Mouse (Mus musculus) lung, embryonic 15.5 days (tissue): ENCODE results near the gene Prkab1. TPM values are rescaled to one million over a fixed set of nuclear protein-coding genes. Genes with fewer than 3 reads are reported as not detected.
A peak's percentile ranks its signal among the peaks of the same experiment; 100 is the strongest.

Source experiments
- ATAC-seq: fragments of 200-750 bp; cut with Nextera tagmentation; 2 replicates; pipeline ENCODE4 v1.8.0; 2017; ENCODE audit warnings: moderate number of reproducible peaks, borderline replicate concordance; ENCODE audit not compliant: low FRiP score, low TSS enrichment; ENCODE audit errors: extremely low read depth
- H3K27ac ChIP-seq: fragments of 300-500 bp; sonication (generic); 2 replicates; pipeline ENCODE4 v1.5.1; 2015; ENCODE audit warnings: moderate library complexity, mild to moderate bottlenecking, inconsistent platforms
- H3K27me3 ChIP-seq: fragments of 300-500 bp; sonication (generic); 2 replicates; pipeline ENCODE4 v1.6.1; 2015; ENCODE audit warnings: inconsistent platforms
- H3K36me3 ChIP-seq: fragments of 300-500 bp; sonication (generic); 2 replicates; pipeline ENCODE4 v1.6.1; 2015; ENCODE audit warnings: inconsistent platforms
- H3K4me1 ChIP-seq: fragments of 300-500 bp; sonication (generic); 2 replicates; pipeline ENCODE4 v1.6.1; 2015; ENCODE audit warnings: inconsistent platforms
- H3K4me2 ChIP-seq: fragments of 300-500 bp; sonication (generic); 2 replicates; pipeline ENCODE4 v1.6.1; 2015; ENCODE audit warnings: inconsistent platforms, mild to moderate bottlenecking, moderate library complexity
- H3K4me3 ChIP-seq: fragments of 300-500 bp; sonication (generic); 2 replicates; pipeline ENCODE4 v1.5.1; 2015; ENCODE audit warnings: mild to moderate bottlenecking, inconsistent platforms
- H3K9ac ChIP-seq: fragments of 300-500 bp; sonication (generic); 2 replicates; pipeline ENCODE4 v1.6.1; 2015; ENCODE audit warnings: inconsistent platforms
- H3K9me3 ChIP-seq: fragments of 300-500 bp; sonication (generic); 2 replicates; pipeline ENCODE4 v1.6.1; 2016; ENCODE audit warnings: inconsistent platforms
- WGBS: fragments of 180-500 bp; shearing (Covaris S2); methylation state at CpG from one replicate; pipeline ENCODE4 v1.1.7; 2015; 5-methylcytosine and 5-hydroxymethylcytosine counted together
- polyA plus RNA-seq: library from polyadenylated mRNA; unstranded; fragments of >200 nt; fragmentation: Nextera tagmentation; extraction: Ambion mirVana; gene quantifications from 2 replicates; pipeline ENCODE4 v1.2.1, GENCODE M21; 2015

Prkab1 gene
- polyA plus RNA-seq = 66.8 and 74.3 TPM in 2 replicates

DNA sequence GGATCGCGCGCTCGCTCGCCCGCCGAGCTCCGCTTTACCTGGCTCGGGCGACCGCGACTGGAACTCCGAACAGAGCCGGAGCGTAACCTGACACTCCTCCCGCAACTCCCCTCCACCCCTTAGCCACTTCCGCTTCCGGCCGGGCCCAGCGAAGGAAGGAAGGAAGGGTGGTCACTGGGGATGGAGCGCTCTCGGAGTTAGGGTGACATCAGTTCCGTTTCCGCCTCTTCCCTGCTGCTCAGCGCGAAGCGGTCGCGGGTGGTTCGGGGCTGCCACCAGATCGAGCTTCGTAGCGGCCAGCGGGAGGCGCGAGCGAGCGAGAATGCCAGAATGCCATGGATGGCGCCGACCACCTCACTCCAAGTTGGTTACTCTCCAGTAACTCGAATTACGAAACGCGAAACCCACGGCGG lies at the start of gene Prkab1:
Prkab1 (minus strand) TSS at position 182 of the 413 bp plus-strand sequence.
- Histone ChIP-seq H3K27ac (peak within 1 kb of the TSS; percentile 87), H3K9ac (peak within 1 kb of the TSS; percentile 80), H3K27me3 (no peaks in the 10 kb centered on the region), H3K4me1 (peaks cover 13% of the 10 kb centered on the region), H3K36me3 (peaks cover 24% of the 10 kb centered on the region), H3K9me3 (no peaks in the 10 kb centered on the region), H3K4me3 (peak within 1 kb of the TSS; percentile 69), H3K4me2 (peak within 1 kb of the TSS; percentile 75)
- ATAC-seq = peak; percentile 98
- WGBS = under 1% methylated on average over 46 of the region's 46 CpGs

DNA sequence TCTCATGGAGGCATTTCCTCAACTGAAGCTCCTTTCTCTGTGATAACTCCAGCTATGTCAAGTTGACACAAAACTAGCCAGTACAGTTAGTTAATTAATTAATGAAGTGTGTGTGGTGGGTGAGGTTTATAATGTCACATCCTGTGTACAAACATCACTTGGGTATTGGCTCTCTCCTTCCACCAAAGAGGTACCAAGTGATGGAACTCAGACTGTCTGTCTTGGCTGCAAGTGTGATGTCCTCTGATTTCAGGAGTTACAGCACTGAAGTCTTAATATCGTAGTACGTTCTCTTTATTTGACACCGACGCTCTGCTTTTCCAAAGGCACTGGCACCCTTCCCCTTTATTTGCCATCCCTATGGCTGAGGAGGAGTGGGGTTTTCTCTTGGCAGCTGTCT lies 45.3 kb upstream of the Prkab1 start:
- H3K9me3 ChIP-seq = no peaks in the 10 kb centered on the region
- H3K9ac ChIP-seq = no peak overlapping the region
- no peaks in the 10 kb centered on the region for H3K36me3 ChIP-seq
- H3K4me3 ChIP-seq = no peak overlapping the region
- 66% methylated on average over 4 of the region's 4 CpGs for WGBS
- no peak overlapping the region for H3K27ac ChIP-seq
- H3K4me2 ChIP-seq = no peak overlapping the region
- no peaks in the 10 kb centered on the region for H3K4me1 ChIP-seq
- ATAC-seq = no peak; the same call in 1 of the 2 replicates
- H3K27me3 ChIP-seq = no peaks in the 10 kb centered on the region

DNA sequence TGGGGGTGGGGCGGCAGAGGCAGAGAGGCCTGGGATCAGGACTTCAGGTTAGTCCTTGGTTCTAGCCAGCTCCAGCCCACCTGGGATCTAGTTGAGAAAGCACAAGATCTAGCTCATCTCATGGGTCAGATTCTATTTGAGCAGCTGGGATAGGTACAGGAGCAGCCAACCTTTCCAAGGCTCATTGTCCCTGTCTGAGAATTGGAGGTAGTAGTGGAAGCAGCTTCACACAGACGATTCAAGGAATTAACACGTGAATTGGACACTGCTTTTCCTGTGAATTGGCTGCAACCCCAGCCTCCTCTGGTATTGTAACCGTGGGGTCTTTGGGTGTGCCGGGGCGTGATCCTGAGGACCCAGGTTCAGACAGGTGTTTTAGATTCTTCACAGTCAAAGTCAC lies 28.5 kb upstream of the Prkab1 start:
- H3K9me3 ChIP-seq = no peaks in the 10 kb centered on the region
- H3K9ac ChIP-seq = no peak overlapping the region
- no peak overlapping the region for H3K4me3 ChIP-seq
- H3K36me3 ChIP-seq = no peaks in the 10 kb centered on the region
- no peak overlapping the region for H3K4me2 ChIP-seq
- H3K4me1 ChIP-seq = no peaks in the 10 kb centered on the region
- ATAC-seq = no peak
- WGBS = 53% methylated on average over 6 of the region's 6 CpGs
- no peaks in the 10 kb centered on the region for H3K27me3 ChIP-seq
- no peak overlapping the region for H3K27ac ChIP-seq

DNA sequence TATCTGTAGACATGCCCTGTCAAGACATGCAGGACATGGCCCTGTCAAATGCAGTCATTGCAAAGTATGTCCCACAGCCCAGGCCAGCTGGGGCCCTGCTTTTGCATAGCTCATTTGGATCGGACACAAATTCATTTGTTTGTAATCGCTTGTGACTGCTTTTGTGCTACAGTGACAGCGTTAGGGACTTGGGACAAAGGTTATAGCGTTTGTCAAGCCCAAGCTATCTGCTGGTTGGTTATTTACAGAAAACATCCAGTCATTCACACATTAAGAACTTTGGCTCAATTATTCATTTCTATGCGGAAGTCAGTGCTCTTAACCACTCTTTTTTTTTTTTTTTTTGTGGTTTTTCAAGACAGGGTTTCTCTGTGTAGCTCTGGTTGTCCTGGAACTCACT lies 27.9 kb upstream of the Prkab1 start:
- no peaks in the 10 kb centered on the region for H3K36me3 ChIP-seq
- H3K4me3 ChIP-seq = no peak overlapping the region
- H3K4me1 ChIP-seq = no peaks in the 10 kb centered on the region
- H3K27ac ChIP-seq = no peak overlapping the region
- no peaks in the 10 kb centered on the region for H3K27me3 ChIP-seq
- no peak for ATAC-seq
- WGBS = 74% methylated on average over 5 of the region's 5 CpGs
- no peak overlapping the region for H3K9ac ChIP-seq
- H3K9me3 ChIP-seq = no peaks in the 10 kb centered on the region
- no peak overlapping the region for H3K4me2 ChIP-seq

DNA sequence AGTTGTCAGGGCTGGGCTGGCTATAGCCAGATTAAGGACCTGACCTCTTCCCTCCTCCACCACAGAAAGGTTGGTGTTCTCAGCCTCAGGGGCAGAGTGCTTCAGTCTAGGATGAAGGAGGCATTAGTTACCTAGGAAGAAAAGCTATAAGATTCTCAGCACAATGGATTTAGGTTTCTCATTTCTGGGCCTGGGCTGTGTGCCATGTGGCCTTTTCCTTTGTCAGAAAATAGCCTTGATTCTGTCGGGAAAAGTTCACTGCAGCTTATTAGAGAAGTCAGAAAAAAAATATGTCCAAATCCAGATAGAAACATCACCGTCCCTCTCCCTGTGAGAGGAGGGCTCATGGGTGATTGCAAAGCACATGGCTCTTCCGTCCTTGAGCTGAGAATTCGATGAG lies 25.5 kb upstream of the Prkab1 start:
- Histone ChIP-seq H3K27ac (no peak overlapping the region), H3K4me1 (no peaks in the 10 kb centered on the region), H3K4me3 (no peak overlapping the region), H3K9me3 (no peaks in the 10 kb centered on the region), H3K4me2 (no peak overlapping the region), H3K27me3 (no peaks in the 10 kb centered on the region), H3K36me3 (no peaks in the 10 kb centered on the region), H3K9ac (no peak overlapping the region)
- WGBS = 69% methylated on average over 4 of the region's 4 CpGs
- ATAC-seq = no peak

DNA sequence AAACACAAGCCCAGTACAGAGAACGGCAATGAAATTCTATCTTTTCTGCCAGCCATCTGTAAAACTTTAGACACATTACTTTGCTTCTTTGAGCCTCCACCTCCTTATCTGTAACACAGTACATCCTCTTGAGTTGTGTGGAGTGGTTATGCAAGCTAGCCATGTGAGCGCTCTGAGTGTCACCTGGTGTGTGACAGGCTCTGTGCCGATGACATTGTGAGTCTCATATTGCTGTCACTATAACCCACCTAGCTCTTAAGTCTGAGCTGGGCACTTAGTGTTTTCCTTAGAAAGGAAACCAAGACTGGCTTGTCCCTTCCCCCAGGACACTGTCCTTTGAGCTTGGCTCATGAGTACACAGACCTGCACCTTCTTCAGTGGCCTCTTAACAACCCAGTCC lies 24.0 kb upstream of the Prkab1 start:
- no peak for ATAC-seq
- H3K4me2 ChIP-seq = no peak overlapping the region
- WGBS = 56% methylated on average over 3 of the region's 3 CpGs

DNA sequence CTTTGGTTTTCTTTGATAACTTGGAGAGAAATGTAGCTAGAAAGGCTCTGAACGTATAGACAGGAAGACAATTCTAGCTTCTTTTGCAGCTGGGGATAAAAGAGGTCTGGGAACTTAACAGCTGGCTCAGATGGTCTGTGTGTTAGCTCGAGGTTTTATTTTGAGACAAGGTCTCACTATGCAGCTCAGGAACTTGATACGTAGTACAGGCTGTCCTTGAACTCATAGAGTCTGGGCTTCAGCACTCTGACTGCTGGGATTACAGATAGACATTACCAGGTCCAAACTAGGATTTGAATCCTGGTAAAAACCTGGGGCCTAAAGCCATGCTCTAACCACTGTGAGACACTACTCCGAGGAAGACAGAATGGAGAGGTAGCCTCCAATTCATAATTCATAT lies 21.9 kb upstream of the Prkab1 start:
- no peak for ATAC-seq
- Histone ChIP-seq H3K27me3 (no peaks in the 10 kb centered on the region), H3K9me3 (no peaks in the 10 kb centered on the region), H3K36me3 (no peaks in the 10 kb centered on the region), H3K4me1 (no peaks in the 10 kb centered on the region), H3K27ac (no peak overlapping the region), H3K4me2 (no peak overlapping the region), H3K9ac (no peak overlapping the region), H3K4me3 (no peak overlapping the region)
- WGBS = 67% methylated on average over 4 of the region's 4 CpGs

More for the DNA sequence above, 24.0 kb upstream of the Prkab1 start:
- no peaks in the 10 kb centered on the region for H3K9me3 ChIP-seq
- H3K4me3 ChIP-seq = no peak overlapping the region
- H3K4me1 ChIP-seq = no peaks in the 10 kb centered on the region
- no peaks in the 10 kb centered on the region for H3K36me3 ChIP-seq
- no peak overlapping the region for H3K27ac ChIP-seq
- H3K27me3 ChIP-seq = no peaks in the 10 kb centered on the region
- H3K9ac ChIP-seq = no peak overlapping the region

DNA sequence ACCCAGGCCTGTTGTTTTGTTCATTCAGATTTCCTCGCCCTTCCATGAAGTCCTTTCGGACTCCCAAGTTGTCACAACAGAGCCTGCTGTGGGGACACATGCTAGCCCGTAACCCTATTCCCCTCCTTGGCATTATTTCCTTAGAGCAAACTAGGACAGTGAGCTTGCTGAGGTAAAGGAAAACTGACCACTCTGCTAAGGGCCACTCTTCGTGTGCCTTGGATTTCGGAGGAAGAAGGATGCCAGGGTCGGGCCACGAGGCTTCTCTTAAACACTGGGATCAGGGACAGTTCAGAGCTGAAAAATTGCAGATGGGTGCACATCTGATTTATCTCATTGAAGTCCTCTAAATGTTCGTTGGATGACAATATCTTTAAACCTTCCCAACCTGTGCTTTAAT lies 21.3 kb upstream of the Prkab1 start:
- no peak overlapping the region for H3K4me3 ChIP-seq
- no peak overlapping the region for H3K9ac ChIP-seq
- no peaks in the 10 kb centered on the region for H3K9me3 ChIP-seq
- WGBS = 79% methylated on average over 8 of the region's 8 CpGs
- H3K36me3 ChIP-seq = no peaks in the 10 kb centered on the region
- H3K27ac ChIP-seq = no peak overlapping the region
- H3K4me2 ChIP-seq = no peak overlapping the region
- H3K4me1 ChIP-seq = no peaks in the 10 kb centered on the region
- ATAC-seq = no peak
- H3K27me3 ChIP-seq = peaks cover 5% of the 10 kb centered on the region

DNA sequence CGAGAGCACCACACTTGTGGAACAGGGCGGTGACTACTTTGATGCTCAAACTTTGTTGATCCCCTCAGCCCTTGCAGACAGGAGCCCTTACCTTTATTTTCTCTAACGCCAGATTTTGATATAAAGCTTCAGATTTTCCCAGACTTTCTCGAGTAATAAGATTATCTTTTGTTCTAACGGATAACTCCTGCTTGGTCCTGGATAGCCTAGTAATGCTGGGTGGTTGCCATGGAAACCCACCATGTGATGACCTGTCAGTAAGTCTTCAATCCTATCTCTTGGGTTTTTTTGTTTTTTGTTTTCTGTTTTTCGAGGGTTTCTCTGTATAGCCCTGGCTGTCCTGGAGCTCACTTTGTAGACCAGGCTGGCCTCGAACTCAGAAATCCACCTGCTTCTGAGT lies 17.9 kb upstream of the Prkab1 start:
- WGBS = 65% methylated on average over 7 of the region's 7 CpGs
- no peak for ATAC-seq

DNA sequence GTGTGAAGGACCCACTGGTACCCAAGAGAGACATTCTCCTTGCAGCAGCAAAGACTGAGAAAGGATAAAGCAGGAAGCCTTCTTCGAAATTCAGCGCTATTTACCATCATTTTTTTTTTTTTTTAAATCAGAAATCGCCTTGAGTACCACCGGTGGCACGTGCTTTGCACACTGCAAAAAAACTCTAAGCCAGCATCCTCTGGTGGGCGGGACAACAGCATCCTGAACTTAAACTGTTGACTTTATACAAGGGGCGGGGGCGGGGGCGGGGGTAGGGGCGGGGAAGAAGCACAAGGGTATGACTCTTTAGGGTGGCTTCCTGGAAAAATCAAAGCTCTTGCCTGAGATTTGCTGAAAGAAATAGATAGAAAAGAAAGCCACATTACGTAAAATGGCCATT lies 15.4 kb upstream of the Prkab1 start:
- Histone ChIP-seq H3K27ac (no peak overlapping the region), H3K4me3 (peak overlapping the region; percentile 15; the same call in 1 of the 2 replicates), H3K9me3 (no peaks in the 10 kb centered on the region), H3K4me2 (peak overlapping the region; percentile 49), H3K9ac (no peak overlapping the region), H3K36me3 (no peaks in the 10 kb centered on the region), H3K27me3 (peaks cover 10% of the 10 kb centered on the region), H3K4me1 (no peaks in the 10 kb centered on the region)
- 16% methylated on average over 11 of the region's 11 CpGs for WGBS
- no peak for ATAC-seq

More for the DNA sequence above, 17.9 kb upstream of the Prkab1 start:
- H3K4me1 ChIP-seq = no peaks in the 10 kb centered on the region
- H3K4me2 ChIP-seq = no peak overlapping the region
- H3K27me3 ChIP-seq = peaks cover 10% of the 10 kb centered on the region
- no peak overlapping the region for H3K4me3 ChIP-seq
- no peaks in the 10 kb centered on the region for H3K9me3 ChIP-seq
- H3K9ac ChIP-seq = no peak overlapping the region
- H3K27ac ChIP-seq = no peak overlapping the region
- no peaks in the 10 kb centered on the region for H3K36me3 ChIP-seq

DNA sequence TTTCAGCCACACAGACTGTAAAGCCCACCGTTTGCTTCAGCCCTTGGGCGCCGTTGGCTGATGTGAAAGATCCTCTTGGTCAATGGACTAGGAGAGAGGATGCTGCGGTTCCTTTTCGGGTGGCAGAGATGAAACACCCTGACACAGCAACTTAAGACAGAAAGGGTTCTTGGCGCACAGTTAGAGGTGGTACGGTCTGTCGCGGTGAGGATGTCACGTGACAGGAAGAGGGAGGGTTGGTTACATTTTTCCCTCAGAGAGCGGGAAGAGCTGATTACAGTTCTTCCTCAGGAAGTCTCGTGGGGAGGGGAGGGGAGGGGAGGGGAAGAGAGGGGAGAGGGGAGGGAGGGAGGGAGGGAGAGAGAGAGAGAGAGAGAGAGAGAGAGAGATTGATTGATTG lies 13.4 kb upstream of the Prkab1 start:
- no peak for ATAC-seq
- Histone ChIP-seq H3K27ac (no peak overlapping the region), H3K9ac (no peak overlapping the region), H3K4me1 (no peaks in the 10 kb centered on the region), H3K36me3 (no peaks in the 10 kb centered on the region), H3K4me3 (no peak overlapping the region), H3K27me3 (peaks cover 10% of the 10 kb centered on the region), H3K9me3 (no peaks in the 10 kb centered on the region), H3K4me2 (no peak overlapping the region)
- WGBS = 45% methylated on average over 12 of the region's 12 CpGs

DNA sequence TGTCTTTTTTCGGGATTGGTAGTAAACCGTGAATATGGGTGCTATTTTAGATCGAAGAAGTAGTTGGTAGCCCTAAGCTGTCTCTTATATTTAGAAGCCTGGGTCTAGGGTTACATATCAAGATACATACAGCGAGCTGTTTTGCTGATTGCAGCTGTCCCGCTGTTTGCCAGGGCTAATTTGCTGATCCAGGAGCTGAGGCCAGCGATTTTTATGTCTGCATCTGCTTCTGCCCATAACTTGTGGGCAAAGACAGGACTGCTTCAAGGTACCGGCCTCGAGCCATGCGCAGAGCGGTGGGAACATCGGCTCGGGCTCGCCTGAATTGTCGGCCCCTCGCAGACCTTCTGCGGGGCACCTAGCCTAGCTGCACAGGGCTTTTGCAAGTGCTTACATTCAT lies 12.2 kb upstream of the Prkab1 start:
- H3K4me3 ChIP-seq = no peak overlapping the region
- H3K9me3 ChIP-seq = no peaks in the 10 kb centered on the region
- WGBS = 67% methylated on average over 16 of the region's 16 CpGs
- no peaks in the 10 kb centered on the region for H3K36me3 ChIP-seq
- H3K27ac ChIP-seq = no peak overlapping the region
- H3K4me1 ChIP-seq = no peaks in the 10 kb centered on the region
- H3K4me2 ChIP-seq = no peak overlapping the region
- ATAC-seq = no peak
- no peak overlapping the region for H3K9ac ChIP-seq
- H3K27me3 ChIP-seq = peaks cover 10% of the 10 kb centered on the region

DNA sequence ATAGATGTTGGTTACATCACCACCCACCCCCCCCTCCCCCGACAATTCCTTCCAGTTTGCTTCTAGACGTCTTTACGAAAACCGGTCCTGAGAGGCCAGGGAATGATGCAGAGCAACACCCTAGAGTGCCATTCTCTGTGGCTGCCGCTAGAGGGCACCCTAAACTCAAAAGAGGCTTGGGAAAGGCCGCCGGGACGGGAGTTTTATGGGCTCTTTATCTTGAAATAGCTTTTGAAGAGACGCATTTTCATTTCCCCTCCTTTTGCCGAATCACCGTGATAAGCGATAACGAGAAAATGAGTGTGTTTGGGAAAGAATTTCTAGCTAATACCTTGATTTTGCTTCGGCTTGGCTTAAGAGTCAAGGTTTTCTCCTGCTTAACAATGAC lies 6.9 kb upstream of the Prkab1 start:
- Histone ChIP-seq H3K4me1 (peaks cover 6% of the 10 kb centered on the region; the same call in 1 of the 2 replicates), H3K27ac (no peak overlapping the region), H3K9me3 (no peaks in the 10 kb centered on the region), H3K9ac (no peak overlapping the region), H3K4me2 (peak overlapping the region; percentile 32; the same call in 1 of the 2 replicates), H3K36me3 (no peaks in the 10 kb centered on the region), H3K4me3 (no peak overlapping the region), H3K27me3 (peaks cover 4% of the 10 kb centered on the region; the same call in 1 of the 2 replicates)
- no peak for ATAC-seq
- WGBS = 2% methylated on average over 14 of the region's 14 CpGs
